Mouse (Mus musculus): Measurements from ENCODE around the gene Hhat.

GRCm38 (mm10) chr1:192520836-192521435, 250.1 kb downstream of the Hhat start:
- no peak for TF ChIP-seq CTCF (IDR thresholded peaks at IDR 0.05; ENCODE audit: low read depth, low read length)
- TF ChIP-seq GATA1 (IDR thresholded peaks at IDR 0.05; ENCODE audit: borderline replicate concordance, low read length) = no peak
- TF ChIP-seq TAL1 (conservative IDR thresholded peaks at IDR 0.05; ENCODE audit: low read depth, low read length) = no peak
- TF ChIP-seq POLR2AphosphoS5 (IDR thresholded peaks at IDR 0.05; ENCODE audit: insufficient replicate concordance, low read depth, low read length) = no peak

Measured in G1E (cell line).